Mouse (Mus musculus) limb, embryonic 10.5 days (tissue): ENCODE measurements around the gene Ttc21a. TPM values are rescaled to one million over a fixed set of nuclear protein-coding genes. Genes with fewer than 3 reads are reported as not detected.

Source experiments
- DNase-seq: peaks from one replicate; pipeline ENCODE4 v3.0.0-alpha.2; 2017; ENCODE audit warnings: low spot score
- H3K27ac ChIP-seq: fragments of 300-500 bp; sonication (generic); 2 replicates; pipeline ENCODE4 v1.5.1; 2016; ENCODE audit warnings: mild to moderate bottlenecking
- H3K27me3 ChIP-seq: fragments of 300-500 bp; sonication (generic); 2 replicates; pipeline ENCODE4 v1.6.1; 2016; ENCODE audit warnings: low read depth, mild to moderate bottlenecking; ENCODE audit not compliant: poor library complexity, severe bottlenecking
- H3K36me3 ChIP-seq: fragments of 300-500 bp; sonication (generic); 2 replicates; pipeline ENCODE4 v1.6.1; 2016; ENCODE audit warnings: mild to moderate bottlenecking, moderate library complexity
- H3K4me1 ChIP-seq: fragments of 300-500 bp; sonication (generic); 2 replicates; pipeline ENCODE4 v1.6.1; 2016
- H3K4me3 ChIP-seq: fragments of 300-500 bp; sonication (generic); 2 replicates; pipeline ENCODE4 v1.5.1; 2016; ENCODE audit warnings: mild to moderate bottlenecking, moderate library complexity
- H3K9me3 ChIP-seq: fragments of 300-500 bp; sonication (generic); replicated peaks from 2 replicates; pipeline ENCODE4 v1.6.1; 2016; ENCODE audit warnings: mild to moderate bottlenecking
- WGBS: fragments of 180-500 bp; shearing (Covaris S2); methylation state at CpG from one replicate; pipeline ENCODE4 v1.1.7; 2016; 5-methylcytosine and 5-hydroxymethylcytosine counted together
- polyA plus RNA-seq: library from polyadenylated mRNA; unstranded; fragments of >200 nt; fragmentation: Nextera tagmentation; extraction: Ambion mirVana; gene quantifications from 2 replicates; pipeline ENCODE4 v1.2.1, GENCODE M21; 2016

Gene Ttc21a
- polyA plus RNA-seq, 1 experiment from 2014 or later: 0.43 TPM

DNA sequence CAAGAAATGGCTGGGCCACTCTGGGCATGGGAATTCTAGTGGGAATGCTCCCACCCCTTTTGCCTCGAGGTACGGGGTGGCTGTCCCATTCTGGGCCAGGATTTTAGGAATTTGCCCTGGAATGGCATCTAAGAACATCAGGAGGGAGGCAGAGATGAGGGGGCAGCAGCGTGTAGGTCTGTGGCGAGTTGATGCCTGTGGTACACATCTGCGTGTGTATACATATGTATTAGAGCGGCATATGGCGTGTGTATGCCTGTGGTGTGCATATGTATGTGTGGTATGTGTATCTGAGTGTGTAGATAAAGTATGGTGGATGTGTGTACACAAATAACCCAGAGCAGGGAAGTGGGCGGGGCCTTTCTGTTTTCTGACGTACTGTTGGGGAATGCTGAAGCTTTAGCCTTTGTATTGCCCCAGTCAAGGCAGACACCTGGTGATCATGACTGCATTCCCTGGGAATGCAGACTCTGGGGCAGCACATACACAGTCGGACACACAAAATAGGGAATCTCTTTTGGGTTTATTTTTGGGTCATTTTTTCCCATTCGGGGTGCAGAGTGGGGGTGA lies 75.9 kb downstream of the Ttc21a start:
- H3K9me3 ChIP-seq: no peaks in the 10 kb centered on the region
- H3K27ac ChIP-seq: no peak overlapping the region
- no peaks in the 10 kb centered on the region for H3K36me3 ChIP-seq
- no peak overlapping the region for H3K4me3 ChIP-seq
- peaks cover 6% of the 10 kb centered on the region; the same call in 1 of the 2 replicates for H3K27me3 ChIP-seq
- DNase-seq: no peak
- 75% methylated on average over 11 of the region's 11 CpGs for WGBS
- peaks cover 23% of the 10 kb centered on the region for H3K4me1 ChIP-seq

DNA sequence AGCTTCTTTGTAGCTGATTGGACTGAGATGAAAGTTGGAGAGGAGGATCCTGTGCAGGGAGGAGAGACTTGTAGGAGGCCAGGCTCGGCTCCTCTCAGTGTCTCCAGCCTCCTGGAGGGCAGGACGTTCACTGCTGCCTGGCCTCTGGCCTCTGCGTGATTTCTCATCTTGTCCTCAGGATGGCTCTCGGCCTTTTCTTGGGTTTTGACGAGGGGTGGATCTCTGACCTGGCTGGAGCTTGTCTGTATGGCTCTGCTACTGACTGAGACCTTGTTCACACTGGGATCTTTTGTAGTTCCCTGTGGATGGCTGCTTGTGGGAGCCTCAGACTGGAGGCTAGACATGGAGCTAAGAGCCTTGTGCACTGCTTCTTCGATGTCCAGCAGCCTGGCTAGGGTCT lies 77.4 kb downstream of the Ttc21a start:
- H3K27me3 ChIP-seq: peaks cover 15% of the 10 kb centered on the region
- 45% methylated on average over 6 of the region's 6 CpGs for WGBS
- peaks cover 20% of the 10 kb centered on the region for H3K4me1 ChIP-seq
- no peak overlapping the region for H3K4me3 ChIP-seq
- no peaks in the 10 kb centered on the region for H3K36me3 ChIP-seq
- H3K27ac ChIP-seq: 0 out of 2 replicates have a peak overlapping the region, but pooled peaks have one; percentile 25
- DNase-seq: no peak
- H3K9me3 ChIP-seq: no peaks in the 10 kb centered on the region

DNA sequence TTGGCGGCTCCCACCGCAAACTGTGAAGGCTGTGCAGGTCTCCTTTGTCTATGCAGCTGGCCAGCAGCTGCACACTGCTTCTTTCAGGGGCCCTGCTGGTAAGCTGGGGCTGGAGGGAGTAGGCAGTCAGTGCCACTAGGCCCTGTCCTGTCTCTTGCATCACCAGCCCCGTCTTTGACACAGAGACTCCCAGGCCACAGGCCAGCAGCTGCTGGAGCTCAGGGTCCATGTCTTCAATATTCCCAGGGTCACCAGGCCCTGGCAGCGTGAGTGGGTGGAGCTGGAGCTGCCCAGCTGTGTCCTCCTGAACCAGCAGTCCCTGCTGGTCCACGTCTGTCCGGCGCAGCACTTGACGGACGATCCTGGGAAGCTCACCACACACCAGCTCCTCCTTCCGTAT lies 79.5 kb downstream of the Ttc21a start:
- 75% methylated on average over 10 of the region's 10 CpGs for WGBS
- no peaks in the 10 kb centered on the region for H3K36me3 ChIP-seq
- H3K4me1 ChIP-seq: peaks cover 9% of the 10 kb centered on the region; the same call in 1 of the 2 replicates
- H3K4me3 ChIP-seq: no peak overlapping the region
- peaks cover 15% of the 10 kb centered on the region for H3K27me3 ChIP-seq
- no peak overlapping the region for H3K27ac ChIP-seq
- no peak for DNase-seq
- H3K9me3 ChIP-seq: no peaks in the 10 kb centered on the region

Other genes with a start within 250 kb of the Ttc21a start
- not detected in 2 replicates for gene Scn10a, start 218.3 kb upstream of the Ttc21a start, polyA plus RNA-seq
- 0.06 and 0.25 TPM in 2 replicates for gene Scn11a, start 112.2 kb upstream of the Ttc21a start, polyA plus RNA-seq
- gene Wdr48, start 42.7 kb upstream of the Ttc21a start, polyA plus RNA-seq: 66.0 and 71.8 TPM in 2 replicates
- 30.3 and 33.0 TPM in 2 replicates for gene Gorasp1, start within 50 bp of the Ttc21a start, polyA plus RNA-seq
- gene Csrnp1, start 47.1 kb downstream of the Ttc21a start, polyA plus RNA-seq: 3.2 and 3.5 TPM in 2 replicates
- 0.05 and 0.09 TPM in 2 replicates for gene Xirp1, start 86.0 kb downstream of the Ttc21a start, polyA plus RNA-seq
- 2.5 and 4.0 TPM in 2 replicates for gene Cx3cr1, start 132.3 kb downstream of the Ttc21a start, polyA plus RNA-seq
- not detected in 2 replicates for gene Ccr8, start 154.5 kb downstream of the Ttc21a start, polyA plus RNA-seq
- 46.7 and 47.0 TPM in 2 replicates for gene Slc25a38, start 172.8 kb downstream of the Ttc21a start, polyA plus RNA-seq
- 1,497 and 1,677 TPM in 2 replicates for gene Rpsa, start 190.1 kb downstream of the Ttc21a start, polyA plus RNA-seq
- gene Mobp, start 212.1 kb downstream of the Ttc21a start, polyA plus RNA-seq: not detected in 2 replicates